Mouse (Mus musculus) ovary, postnatal 10 days (tissue): Measurements from ENCODE around the gene Cdk8.

Source experiments
- DNase-seq: peaks from one replicate; pipeline ENCODE4 v3.0.0; 2022; ENCODE audit warnings: low spot score

The Cdk8 gene

GRCm38 (mm10) chr5:146328941-146329340 is 97.9 kb downstream of the Cdk8 start:
- no peak for DNase-seq

- no peak for DNase-seq
Measured at GRCm38 (mm10) chr5:146329541-146329940, 98.5 kb downstream of the Cdk8 start.

GRCm38 (mm10) chr5:146330031-146330764 is 99.2 kb downstream of the Cdk8 start:
- peak; percentile 15 for DNase-seq

- no peak for DNase-seq
Measured at GRCm38 (mm10) chr5:146330765-146331115, 99.7 kb downstream of the Cdk8 start.

GRCm38 (mm10) chr5:146331131-146331530 is 100.1 kb downstream of the Cdk8 start:
- DNase-seq: no peak

GRCm38 (mm10) chr5:146332541-146332940 is 101.5 kb downstream of the Cdk8 start:
- no peak for DNase-seq

GRCm38 (mm10) chr5:146334410-146334809 is 103.4 kb downstream of the Cdk8 start:
- DNase-seq: no peak

- no peak for DNase-seq
Measured at GRCm38 (mm10) chr5:146338064-146338463, 107.0 kb downstream of the Cdk8 start.

- DNase-seq: no peak
Measured at GRCm38 (mm10) chr5:146340037-146340436, 109.0 kb downstream of the Cdk8 start.

- DNase-seq: no peak
Measured at GRCm38 (mm10) chr5:146344911-146345686, 114.1 kb downstream of the Cdk8 start.

- no peak for DNase-seq
Measured at GRCm38 (mm10) chr5:146347081-146347480, 116.1 kb downstream of the Cdk8 start.

- no peak for DNase-seq
Measured at GRCm38 (mm10) chr5:146349183-146349582, 118.2 kb downstream of the Cdk8 start.

- no peak for DNase-seq
Measured at GRCm38 (mm10) chr5:146350784-146351183, 119.8 kb downstream of the Cdk8 start.

- DNase-seq: no peak
Measured at GRCm38 (mm10) chr5:146352006-146352405, 121.0 kb downstream of the Cdk8 start.
